ENCODE assay signal across 27 mouse cellular contexts in genomic region chr15:101001685-101002084, GRCm38 (mm10). TPM values are rescaled to one million over a fixed set of nuclear protein-coding genes. Genes with fewer than 3 reads are reported as not detected.
"Had no signal": no experiment of that assay in that cellular context is flagged by ENCODE, and none has a peak within 500 bp of the region (broad histone marks: within the 10 kb centered on the region; RNA-seq: fewer than 3 reads in every experiment).

No protein-coding gene starts in this region.

- H3K4me2 ChIP-seq: limb, embryonic 12.5 days; limb, embryonic 15.5 days; liver, embryonic 11.5 days; lung, embryonic 14.5 days; midbrain, embryonic 13.5 days; neural tube, embryonic 12.5 days; neural tube, embryonic 15.5 days; stomach, embryonic 15.5 days had no signal

- H3K36me3 ChIP-seq: limb, embryonic 12.5 days; limb, embryonic 15.5 days; stomach, embryonic 15.5 days had no signal

- H3K27me3 ChIP-seq: limb, embryonic 15.5 days; midbrain, embryonic 13.5 days; neural tube, embryonic 12.5 days; neural tube, embryonic 15.5 days; stomach, embryonic 15.5 days had no signal

- H3K4me3 ChIP-seq: limb, embryonic 12.5 days; limb, embryonic 15.5 days; megakaryocyte, embryonic 14.5 days; midbrain, embryonic 10.5 days; midbrain, embryonic 13.5 days; neural tube, embryonic 12.5 days; neural tube, embryonic 15.5 days; stomach, embryonic 15.5 days had no signal

- H3K4me1 ChIP-seq: limb, embryonic 15.5 days; stomach, embryonic 15.5 days had no signal

- H3K9ac ChIP-seq: limb, embryonic 12.5 days; limb, embryonic 15.5 days; liver, embryonic 14.5 days; liver, postnatal 0 days; lung, embryonic 14.5 days; midbrain, embryonic 13.5 days; neural tube, embryonic 12.5 days; neural tube, embryonic 15.5 days; stomach, embryonic 15.5 days had no signal

- ATAC-seq: liver, postnatal 0 days; lung, postnatal 0 days; midbrain, embryonic 13.5 days had no signal

- H3K27ac ChIP-seq: kidney, postnatal 0 days; limb, embryonic 12.5 days; limb, embryonic 15.5 days; liver, embryonic 14.5 days; midbrain, embryonic 10.5 days; midbrain, embryonic 13.5 days; neural tube, embryonic 12.5 days; neural tube, embryonic 15.5 days; stomach, embryonic 15.5 days had no signal

- H3K9me3 ChIP-seq: limb, embryonic 12.5 days; limb, embryonic 15.5 days; megakaryocyte, embryonic 14.5 days; midbrain, embryonic 10.5 days; midbrain, embryonic 13.5 days; neural tube, embryonic 12.5 days; neural tube, embryonic 15.5 days; stomach, embryonic 15.5 days had no signal

- DNase-seq: kidney, adult 2 months; kidney, postnatal 25 days; left cerebral cortex, postnatal 4 days; liver, postnatal 0 days; lung, embryonic 14.5 days; right cerebral cortex, adult 18-20 months; right cerebral cortex, postnatal 14 days; right cerebral cortex, postnatal 4 days; thymus, adult 18-20 months; thymus, postnatal 36 days had no signal

RNA-seq across cellular contexts. Expression of gene Gm47841, which starts 45.5 kb away (rescaled TPM):
- total RNA-seq: layer of hippocampus, postnatal 14 days; left cerebral cortex, adult 8-10 months; left cerebral cortex, postnatal 14 days; left cerebral cortex, postnatal 4 days had no signal
- polyA plus RNA-seq: kidney, adult 2 months; kidney, embryonic 14.5 days; kidney, postnatal 0 days; large intestine, adult 2 months; limb, embryonic 12.5 days; limb, embryonic 15.5 days; liver, embryonic 11.5 days; liver, embryonic 14.5 days; liver, postnatal 0 days; lung, embryonic 14.5 days; lung, postnatal 0 days; midbrain, embryonic 10.5 days; midbrain, embryonic 13.5 days; neural tube, embryonic 12.5 days; stomach, embryonic 15.5 days had no signal
